Mouse (Mus musculus) lung, postnatal 25 days (tissue): Measurements from ENCODE around the gene Fbxw2.
A peak's percentile ranks its signal among the peaks of the same experiment; 100 is the strongest.
"Not testable (repeated sequence)": the region's sequence is repeated elsewhere in the genome, so short reads cannot be mapped to it uniquely, and the experiment has no call there.

Source experiments
- DNase-seq: peaks from one replicate; pipeline ENCODE4 v3.0.0; 2022; ENCODE audit warnings: low spot score

Gene Fbxw2

DNA sequence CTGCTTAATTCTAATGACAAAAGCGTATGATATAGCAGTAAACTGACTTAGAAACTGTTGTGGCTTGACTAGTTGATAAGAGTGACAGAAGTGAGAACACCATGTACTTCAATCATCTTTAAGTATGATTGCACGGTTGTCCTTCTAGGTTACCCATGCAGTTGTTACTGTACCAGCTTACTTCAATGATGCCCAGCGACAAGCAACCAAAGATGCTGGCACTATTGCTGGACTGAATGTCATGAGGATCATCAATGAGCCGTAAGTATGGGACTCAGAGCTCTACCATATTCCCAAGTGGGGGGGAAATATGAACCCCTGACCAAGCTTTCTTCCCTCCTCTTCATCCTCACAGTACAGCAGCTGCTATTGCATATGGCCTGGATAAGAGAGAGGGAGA lies 52.4 kb downstream of the Fbxw2 start:
- DNase-seq = no peak

DNA sequence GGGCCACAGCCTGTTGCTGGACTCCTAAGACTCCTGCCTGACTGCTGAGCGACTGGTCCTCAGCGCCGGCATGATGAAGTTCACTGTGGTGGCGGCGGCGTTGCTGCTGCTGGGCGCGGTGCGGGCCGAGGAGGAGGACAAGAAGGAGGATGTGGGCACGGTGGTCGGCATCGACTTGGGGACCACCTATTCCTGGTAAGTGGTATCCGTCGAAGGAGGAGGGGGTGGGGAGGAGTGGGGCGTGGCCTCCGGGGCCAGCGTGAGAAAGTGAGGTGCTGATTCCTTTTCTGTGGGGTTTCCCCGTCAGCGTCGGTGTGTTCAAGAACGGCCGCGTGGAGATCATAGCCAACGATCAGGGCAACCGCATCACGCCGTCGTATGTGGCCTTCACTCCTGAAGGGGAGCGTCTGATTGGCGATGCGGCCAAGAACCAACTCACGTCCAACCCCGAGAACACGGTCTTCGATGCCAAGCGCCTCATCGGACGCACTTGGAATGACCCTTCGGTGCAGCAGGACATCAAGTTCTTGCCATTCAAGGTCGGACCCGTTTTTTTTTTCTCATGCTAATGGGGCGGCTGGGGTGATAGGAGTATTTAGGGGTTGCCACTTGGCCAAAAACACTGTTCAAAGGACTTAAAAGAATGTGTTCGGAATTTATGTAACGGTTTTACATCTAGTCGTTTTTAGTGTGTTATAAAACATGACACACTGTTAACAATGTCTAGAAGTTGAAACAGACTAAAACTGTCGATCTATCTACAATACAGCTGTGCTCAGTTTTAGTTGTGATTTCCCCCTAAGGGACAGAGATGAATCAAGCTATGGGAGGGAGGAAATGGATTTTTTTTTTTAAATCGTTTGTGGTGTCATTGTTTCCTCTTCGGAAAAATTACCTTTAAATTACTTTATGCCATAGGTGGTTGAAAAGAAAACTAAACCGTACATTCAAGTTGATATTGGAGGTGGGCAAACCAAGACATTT lies 53.6 kb downstream of the Fbxw2 start:
- DNase-seq = peak; percentile 38

DNA sequence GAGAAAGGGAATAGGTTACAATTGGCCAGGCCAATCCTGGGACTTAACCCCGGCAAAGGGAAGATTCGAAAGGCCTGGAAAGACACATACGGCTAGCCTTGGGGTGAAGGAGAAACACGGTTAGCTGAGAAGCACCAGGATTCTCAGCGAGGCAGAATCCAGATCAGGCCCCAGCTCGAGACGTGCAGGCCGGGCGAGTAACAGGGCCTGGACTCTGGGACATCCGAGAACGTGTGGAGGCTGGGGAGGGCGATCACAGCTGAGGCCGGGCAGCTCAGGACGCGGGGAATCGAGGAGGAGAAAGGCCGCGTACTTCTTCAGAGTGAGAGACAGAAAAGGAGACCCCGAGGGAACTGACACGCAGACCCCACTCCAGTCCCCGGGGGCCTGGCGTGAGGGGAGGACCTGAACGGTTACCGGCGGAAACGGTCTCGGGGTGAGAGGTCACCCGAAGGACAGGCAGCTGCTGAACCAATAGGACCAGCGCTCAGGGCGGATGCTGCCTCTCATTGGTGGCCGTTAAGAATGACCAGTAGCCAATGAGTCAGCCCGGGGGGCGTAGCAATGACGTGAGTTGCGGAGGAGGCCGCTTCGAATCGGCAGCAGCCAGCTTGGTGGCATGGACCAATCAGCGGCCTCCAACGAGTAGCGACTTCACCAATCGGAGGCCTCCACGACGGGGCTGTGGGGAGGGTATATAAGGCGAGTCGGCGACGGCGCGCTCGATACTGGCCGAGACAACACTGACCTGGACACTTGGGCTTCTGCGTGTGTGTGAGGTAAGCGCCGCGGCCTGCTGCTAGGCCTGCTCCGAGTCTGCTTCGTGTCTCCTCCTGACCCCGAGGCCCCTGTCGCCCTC lies 54.5 kb downstream of the Fbxw2 start, which contains the start of gene Hspa5:
Hspa5 (plus strand) TSS at position 603 of the 859 bp plus-strand sequence.
- peak; percentile 100 for DNase-seq

DNA sequence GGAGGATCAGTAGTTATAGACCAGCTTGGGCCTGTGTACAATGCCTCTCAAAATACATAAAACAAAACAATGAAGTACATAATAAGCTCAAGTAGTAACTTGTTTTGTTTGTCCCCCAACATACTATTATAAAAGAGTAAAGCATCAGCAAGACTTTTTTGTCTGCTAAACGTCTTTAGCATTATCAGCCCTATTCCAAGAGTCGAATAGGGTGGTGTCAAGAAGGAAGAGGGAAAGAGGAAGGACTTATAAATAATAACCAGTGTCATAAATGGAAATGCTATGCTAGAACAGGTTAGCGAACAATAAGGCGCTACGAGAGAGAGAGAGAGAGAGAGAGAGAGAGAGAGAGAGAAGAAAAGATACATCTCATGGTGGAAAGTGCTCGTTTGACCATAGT lies 55.2 kb downstream of the Fbxw2 start:
- no peak for DNase-seq

DNA sequence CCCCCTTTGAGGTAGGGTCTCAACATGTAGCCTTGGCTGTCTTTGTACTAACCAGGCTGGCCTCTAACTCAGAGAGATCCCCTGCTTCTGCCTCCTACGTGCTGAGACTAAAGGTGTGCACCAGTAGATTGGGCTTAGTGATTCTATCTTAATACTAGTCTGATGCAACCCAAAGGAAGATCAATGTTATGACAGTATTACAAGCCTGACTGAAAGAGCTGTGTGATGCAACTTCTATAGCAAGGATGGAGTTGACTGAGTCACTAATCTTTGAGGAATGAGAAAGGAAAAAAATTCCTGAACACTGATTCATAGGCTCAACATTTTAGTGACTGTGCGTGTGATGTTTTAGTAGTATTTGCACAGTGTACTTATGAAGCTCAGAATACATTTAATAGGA lies 56.1 kb downstream of the Fbxw2 start:
- no peak for DNase-seq

DNA sequence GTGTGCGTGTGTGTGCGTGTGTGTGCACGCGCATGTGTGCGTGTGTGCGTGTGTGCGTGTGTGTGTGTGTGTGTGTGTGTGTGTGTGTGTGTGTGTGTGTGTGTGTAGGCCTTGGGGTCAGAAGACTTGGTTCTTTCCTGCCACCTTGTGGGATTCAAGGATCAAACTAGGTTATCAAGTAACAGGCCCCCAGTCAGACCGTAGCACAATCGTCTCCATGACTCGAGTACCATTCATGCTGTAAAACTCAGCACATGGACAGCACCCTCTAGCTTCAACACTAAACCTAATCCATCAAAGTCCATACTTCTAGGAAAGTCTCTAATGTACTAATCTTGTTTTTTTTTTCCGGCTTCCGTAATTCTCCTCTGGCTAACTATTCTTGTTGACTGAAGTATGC lies 61.3 kb downstream of the Fbxw2 start:
- no peak for DNase-seq

DNA sequence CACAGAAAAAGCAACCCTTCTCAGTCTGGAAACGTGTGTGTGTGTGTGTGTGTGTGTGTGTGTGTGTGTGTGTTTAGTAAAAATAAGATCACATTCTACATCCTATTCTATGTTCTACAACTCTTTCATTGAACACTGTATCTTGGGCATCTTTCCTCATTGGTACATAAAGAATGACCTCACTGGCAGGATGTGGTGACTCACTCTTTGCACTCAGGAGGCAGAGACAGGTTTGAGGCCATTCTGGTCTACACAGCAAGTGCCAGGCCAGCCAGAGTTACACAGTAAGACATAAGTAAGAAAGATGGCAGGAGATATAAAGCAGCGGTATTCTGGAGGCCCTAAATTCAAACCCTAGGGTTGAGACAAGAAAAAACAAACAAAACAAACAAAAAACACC lies 63.2 kb downstream of the Fbxw2 start:
- no peak for DNase-seq

DNA sequence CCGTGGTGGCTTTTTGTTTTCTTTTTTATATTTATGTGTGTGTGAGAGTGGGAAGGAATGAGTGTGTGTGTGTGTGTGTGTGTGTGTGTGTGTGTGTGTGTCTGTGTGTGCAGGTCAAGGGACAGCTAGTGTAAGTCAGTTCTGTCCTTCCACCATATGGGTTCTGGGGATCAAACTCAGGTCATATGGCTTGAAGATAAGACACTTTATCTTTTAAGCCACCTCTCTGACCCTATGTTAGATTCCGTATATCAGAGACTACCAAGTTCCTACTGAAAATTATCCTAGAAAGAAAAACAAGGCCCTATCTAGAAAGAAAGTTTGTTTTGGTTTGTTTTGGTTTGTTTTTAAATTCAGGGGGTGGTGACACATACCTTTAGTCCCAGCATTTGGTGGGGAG lies 63.9 kb downstream of the Fbxw2 start:
- no peak for DNase-seq

DNA sequence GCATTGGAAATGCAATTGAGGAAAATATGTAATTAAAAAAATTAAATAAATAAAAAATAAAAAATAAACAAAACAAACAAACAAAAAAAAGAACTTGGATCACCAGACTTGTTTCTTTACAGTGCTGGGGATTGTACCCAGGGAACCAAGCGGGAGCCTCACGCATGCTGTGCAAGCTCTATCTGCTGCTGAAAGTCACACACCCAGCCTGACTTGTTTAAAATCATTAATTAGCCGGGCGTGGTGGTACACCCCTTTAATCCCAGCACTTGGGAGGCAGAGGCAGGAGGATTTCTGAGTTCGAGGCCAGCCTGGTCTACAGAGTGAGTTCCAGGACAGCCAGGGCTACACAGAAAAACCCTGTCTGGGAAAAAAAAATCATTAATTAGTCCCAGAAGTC lies 64.8 kb downstream of the Fbxw2 start:
- not testable (repeated sequence) for DNase-seq

DNA sequence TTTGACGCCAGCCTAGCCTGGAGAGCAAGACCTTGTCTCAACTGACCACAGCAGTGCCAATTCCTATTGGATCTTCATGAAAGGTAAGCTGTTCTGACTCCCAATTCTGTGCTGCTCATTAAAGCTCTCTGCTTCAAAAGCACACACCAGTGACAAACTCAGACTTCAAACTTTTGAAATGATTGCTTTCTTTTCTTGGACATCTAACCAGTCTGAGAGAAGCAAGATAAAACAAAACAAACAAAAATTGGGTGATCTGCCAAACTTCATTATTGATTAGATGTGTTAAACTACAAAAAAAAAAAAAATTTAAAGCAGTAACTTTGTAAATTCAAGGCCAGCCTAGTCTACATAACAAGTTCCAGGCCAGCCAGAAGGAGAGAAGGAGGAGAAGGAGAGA lies 68.8 kb downstream of the Fbxw2 start:
- no peak for DNase-seq

DNA sequence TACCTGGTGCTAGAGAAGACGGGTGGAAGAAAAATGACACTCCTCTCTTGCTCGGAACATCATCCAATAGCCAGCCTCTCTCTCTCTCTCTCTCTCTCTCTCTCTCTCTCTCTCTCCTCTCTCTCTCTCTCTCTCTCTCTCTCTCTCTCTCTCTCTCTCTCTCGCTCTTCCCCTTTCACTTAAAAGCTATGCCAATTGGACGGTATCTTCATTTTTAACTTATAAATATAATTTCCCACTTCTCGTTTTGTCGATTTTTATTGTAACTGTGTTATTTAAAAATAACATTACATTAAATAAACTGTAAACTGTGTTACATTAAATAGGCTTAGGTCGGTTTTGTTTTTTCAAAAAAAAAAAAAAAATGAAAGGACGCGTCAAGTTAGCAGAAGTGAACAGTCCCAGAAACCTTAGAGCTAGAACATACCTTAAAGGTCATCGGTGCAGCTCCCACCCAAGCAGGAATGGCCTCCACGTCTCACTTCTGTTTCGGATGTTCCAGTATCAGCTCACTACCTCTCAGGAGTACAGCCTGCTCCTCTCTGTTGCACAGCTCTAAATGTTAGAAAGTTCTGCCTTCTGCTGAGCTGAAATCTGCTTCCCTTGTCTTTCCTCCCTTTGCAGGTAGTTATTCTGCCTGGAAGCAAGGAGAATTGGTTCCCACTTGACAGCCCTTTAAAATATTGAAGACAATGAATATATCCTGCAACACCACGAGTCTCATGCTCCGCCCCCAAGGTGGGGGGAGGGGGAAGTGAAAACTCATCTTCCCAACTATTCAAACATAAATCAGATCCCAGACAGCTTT lies 71.4 kb downstream of the Fbxw2 start, which contains the start of gene Gapvd1:
Gapvd1 (minus strand) TSS at position 682 of the 808 bp plus-strand sequence.
- no peak for DNase-seq
